Mouse (Mus musculus): ENCODE results near the gene Numa1. TPM values are rescaled to one million over a fixed set of nuclear protein-coding genes. Genes with fewer than 3 reads are reported as not detected.

The Numa1 gene
- polyA plus RNA-seq, 1 experiment from 2014 or later = 20.7 TPM

DNA sequence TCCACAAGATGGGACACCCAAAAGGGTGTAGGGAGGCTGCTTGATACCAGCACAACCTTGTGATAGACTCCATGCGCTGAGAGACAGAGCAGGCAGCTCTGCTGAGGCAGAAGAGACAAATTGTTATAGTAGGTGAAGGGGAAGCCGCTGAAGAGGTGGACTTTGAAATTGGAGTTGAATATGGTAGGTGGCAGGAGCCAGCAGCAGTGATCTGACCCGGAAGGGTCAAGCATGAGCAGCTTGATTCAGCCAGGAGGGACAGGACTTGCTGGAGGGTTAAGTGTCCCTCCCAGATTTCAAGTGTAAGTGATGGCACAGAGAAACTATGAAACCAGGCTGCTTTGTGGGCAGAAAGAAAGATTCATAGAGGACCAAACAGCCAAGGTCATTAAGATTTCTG, 51.2 kb downstream of the Numa1 start:
- H3K4me2 ChIP-seq (replicated peaks; ENCODE audit: low read depth) = no peak overlapping the region

GRCm38 (mm10) chr7:101994241-101994640, 60.3 kb downstream of the Numa1 start:
- Histone ChIP-seq H3K27me3 (ENCODE audit: control insufficient read depth, insufficient read depth, low read length) (no peaks in the 10 kb centered on the region), H3K4me2 (replicated peaks; ENCODE audit: low read depth) (no peak overlapping the region), H3K9me3 (ENCODE audit: control insufficient read depth, low read length) (no peaks in the 10 kb centered on the region), H3K27ac (replicated peaks) (no peak overlapping the region; the same call in 1 of the 2 replicates), H3K4me1 (replicated peaks; ENCODE audit: control insufficient read depth, insufficient read depth) (no peaks in the 10 kb centered on the region), H3K4me3 (ENCODE audit: low read depth, low read length) (no peak overlapping the region), H3K9ac (ENCODE audit: low read length) (no peak overlapping the region), H3K36me3 (ENCODE audit: control insufficient read depth, insufficient read depth, low read length) (peaks cover 50% of the 10 kb centered on the region)
- TF ChIP-seq EP300 (optimal IDR thresholded peaks at IDR 0.05) (no peak), CTCF (IDR thresholded peaks at IDR 0.05; ENCODE audit: low read depth) (no peak)
- ATAC-seq (ENCODE audit: low FRiP score, low TSS enrichment) (no peak), DNase-seq (ENCODE audit: low spot score) (no peak)
- WGBS = 81% methylated on average over 3 of the region's 3 CpGs

More for the DNA sequence above, 51.2 kb downstream of the Numa1 start:
- TF ChIP-seq EP300 (optimal IDR thresholded peaks at IDR 0.05) (no peak), CTCF (IDR thresholded peaks at IDR 0.05; ENCODE audit: low read depth) (no peak)
- Histone ChIP-seq H3K27me3 (ENCODE audit: control insufficient read depth, insufficient read depth, low read length) (no peaks in the 10 kb centered on the region), H3K4me3 (ENCODE audit: low read depth, low read length) (no peak overlapping the region), H3K9me3 (ENCODE audit: control insufficient read depth, low read length) (no peaks in the 10 kb centered on the region), H3K4me1 (replicated peaks; ENCODE audit: control insufficient read depth, insufficient read depth) (no peaks in the 10 kb centered on the region), H3K27ac (replicated peaks) (no peak overlapping the region), H3K36me3 (ENCODE audit: control insufficient read depth, insufficient read depth, low read length) (peaks cover 18% of the 10 kb centered on the region), H3K9ac (ENCODE audit: low read length) (no peak overlapping the region)
- no peak for ATAC-seq (ENCODE audit: low FRiP score, low TSS enrichment)
- 91% methylated on average over 3 of the region's 3 CpGs for WGBS
- DNase-seq (ENCODE audit: low spot score) = no peak

GRCm38 (mm10) chr7:101998194-101998927, 64.5 kb downstream of the Numa1 start:
- Histone ChIP-seq H3K27me3 (ENCODE audit: control insufficient read depth, insufficient read depth, low read length) (no peaks in the 10 kb centered on the region), H3K9ac (ENCODE audit: low read length) (no peak overlapping the region), H3K27ac (replicated peaks) (peak overlapping the region; percentile 49), H3K4me3 (ENCODE audit: low read depth, low read length) (no peak overlapping the region), H3K36me3 (ENCODE audit: control insufficient read depth, insufficient read depth, low read length) (peaks cover 65% of the 10 kb centered on the region), H3K4me1 (replicated peaks; ENCODE audit: control insufficient read depth, insufficient read depth) (no peaks in the 10 kb centered on the region), H3K9me3 (ENCODE audit: control insufficient read depth, low read length) (no peaks in the 10 kb centered on the region), H3K4me2 (replicated peaks; ENCODE audit: low read depth) (no peak overlapping the region)
- ATAC-seq (ENCODE audit: low FRiP score, low TSS enrichment) = peak; percentile 67
- WGBS = 55% methylated on average over 14 of the region's 14 CpGs
- peak; percentile 100 for TF ChIP-seq CTCF (IDR thresholded peaks at IDR 0.05; ENCODE audit: low read depth)
- no peak for TF ChIP-seq EP300 (optimal IDR thresholded peaks at IDR 0.05)
- DNase-seq (ENCODE audit: low spot score) = peak; percentile 86

- H3K27me3 ChIP-seq (ENCODE audit: control insufficient read depth, insufficient read depth, low read length) = no peaks in the 10 kb centered on the region
- H3K4me1 ChIP-seq (replicated peaks; ENCODE audit: control insufficient read depth, insufficient read depth) = no peaks in the 10 kb centered on the region
- WGBS = 93% methylated on average over 15 of the region's 15 CpGs
- H3K36me3 ChIP-seq (ENCODE audit: control insufficient read depth, insufficient read depth, low read length) = peaks cover 57% of the 10 kb centered on the region
- TF ChIP-seq CTCF (IDR thresholded peaks at IDR 0.05; ENCODE audit: low read depth) (peak; percentile 23), EP300 (optimal IDR thresholded peaks at IDR 0.05) (no peak)
- H3K4me2 ChIP-seq (replicated peaks; ENCODE audit: low read depth) = no peak overlapping the region
- DNase-seq (ENCODE audit: low spot score) = no peak
- H3K9ac ChIP-seq (ENCODE audit: low read length) = no peak overlapping the region
- no peak overlapping the region for H3K27ac ChIP-seq (replicated peaks)
- ATAC-seq (ENCODE audit: low FRiP score, low TSS enrichment) = no peak
- H3K9me3 ChIP-seq (ENCODE audit: control insufficient read depth, low read length) = no peaks in the 10 kb centered on the region
- no peak overlapping the region for H3K4me3 ChIP-seq (ENCODE audit: low read depth, low read length)
Measured at GRCm38 (mm10) chr7:101999461-102000151, 65.7 kb downstream of the Numa1 start.

DNA sequence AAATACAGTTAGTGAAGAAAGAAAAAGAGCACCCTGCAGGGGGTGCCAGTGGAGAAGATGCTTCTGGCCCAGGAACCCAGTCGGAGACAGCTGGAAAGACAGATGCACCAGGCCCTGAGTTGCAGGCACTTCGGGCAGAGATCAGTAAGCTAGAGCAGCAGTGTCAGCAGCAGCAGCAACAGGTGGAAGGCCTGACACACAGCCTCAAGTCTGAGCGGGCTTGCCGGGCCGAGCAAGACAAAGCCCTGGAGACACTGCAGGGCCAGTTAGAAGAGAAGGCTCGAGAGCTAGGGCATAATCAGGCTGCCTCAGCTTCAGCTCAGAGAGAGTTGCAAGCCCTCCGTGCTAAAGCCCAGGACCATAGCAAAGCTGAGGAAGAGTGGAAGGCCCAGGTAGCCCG, 66.4 kb downstream of the Numa1 start:
- Histone ChIP-seq H3K9me3 (ENCODE audit: control insufficient read depth, low read length) (no peaks in the 10 kb centered on the region), H3K27ac (replicated peaks) (peak overlapping the region; percentile 49; the same call in 1 of the 2 replicates), H3K9ac (ENCODE audit: low read length) (no peak overlapping the region), H3K4me3 (ENCODE audit: low read depth, low read length) (no peak overlapping the region), H3K4me1 (replicated peaks; ENCODE audit: control insufficient read depth, insufficient read depth) (no peaks in the 10 kb centered on the region), H3K4me2 (replicated peaks; ENCODE audit: low read depth) (no peak overlapping the region), H3K36me3 (ENCODE audit: control insufficient read depth, insufficient read depth, low read length) (peaks cover 51% of the 10 kb centered on the region), H3K27me3 (ENCODE audit: control insufficient read depth, insufficient read depth, low read length) (no peaks in the 10 kb centered on the region)
- 88% methylated on average over 8 of the region's 8 CpGs for WGBS
- TF ChIP-seq EP300 (optimal IDR thresholded peaks at IDR 0.05) (no peak), CTCF (IDR thresholded peaks at IDR 0.05; ENCODE audit: low read depth) (no peak)
- no peak for DNase-seq (ENCODE audit: low spot score)
- ATAC-seq (ENCODE audit: low FRiP score, low TSS enrichment) = no peak

Measured in stomach, postnatal 0 days (tissue).